Mouse (Mus musculus): ENCODE results near the gene Cops9.

GRCm38 (mm10) chr1:92618360-92618759 lies 23.4 kb downstream of the Cops9 start:
- TF ChIP-seq POLR2A (IDR thresholded peaks at IDR 0.05; ENCODE audit: control insufficient read depth, extremely low read depth, insufficient read depth, low read length, poor library complexity) (no peak), CTCF (IDR thresholded peaks at IDR 0.05; ENCODE audit: borderline replicate concordance, control insufficient read depth, extremely low read depth, insufficient read depth, low read length, poor library complexity) (no peak)

Data from thymus, adult 2 months (tissue).